Mouse (Mus musculus) ES-Bruce4 (cell line): ENCODE results near the gene Ndufa3. TPM values are rescaled to one million over a fixed set of nuclear protein-coding genes. Genes with fewer than 3 reads are reported as not detected.

ENCODE experiments used
- H3K27ac ChIP-seq: 2 replicates; pipeline ENCODE4 v1.5.1; 2012; ENCODE audit warnings: low read length, inconsistent platforms; ENCODE audit not compliant: insufficient read depth
- H3K27me3 ChIP-seq: 2 replicates; pipeline ENCODE4 v1.6.1; 2012; ENCODE audit warnings: mild to moderate bottlenecking, low read length, inconsistent platforms; ENCODE audit not compliant: control insufficient read depth, poor library complexity, insufficient read depth, severe bottlenecking
- H3K36me3 ChIP-seq: 2 replicates; pipeline ENCODE4 v1.6.1; 2012; ENCODE audit warnings: inconsistent platforms, mild to moderate bottlenecking, low read length, moderate library complexity; ENCODE audit not compliant: control insufficient read depth, poor library complexity, insufficient read depth, severe bottlenecking
- H3K4me1 ChIP-seq: one replicate; pipeline ENCODE4 v1.8.1; 2011; ENCODE audit warnings: low read length; ENCODE audit not compliant: control insufficient read depth, insufficient read depth
- H3K4me3 ChIP-seq: 2 replicates; pipeline ENCODE4 v1.5.1; 2011; ENCODE audit warnings: low read depth, mild to moderate bottlenecking, low read length
- H3K9ac ChIP-seq: 2 replicates; pipeline ENCODE4 v1.6.1; 2012; ENCODE audit warnings: low read depth, mild to moderate bottlenecking, inconsistent platforms; ENCODE audit not compliant: poor library complexity, severe bottlenecking
- H3K9me3 ChIP-seq: replicated peaks from 2 replicates; pipeline ENCODE4 v1.6.1; 2012; ENCODE audit warnings: mild to moderate bottlenecking, low read length, inconsistent platforms; ENCODE audit not compliant: control insufficient read depth, poor library complexity, insufficient read depth, severe bottlenecking
- CTCF ChIP-seq: IDR thresholded peaks from one replicate; pipeline ENCODE4 v1.8.1; 2011; ENCODE audit warnings: low read depth, low read length
- EP300 ChIP-seq: IDR thresholded peaks from 2 replicates; pipeline ENCODE4 v1.6.1; 2011; ENCODE audit warnings: low read depth, low read length; ENCODE audit not compliant: insufficient read depth
- POLR2A ChIP-seq: IDR thresholded peaks from one replicate; pipeline ENCODE4 v1.8.1; 2011; ENCODE audit warnings: low read length; ENCODE audit not compliant: insufficient read depth
- polyA plus RNA-seq: library from polyadenylated mRNA; stranded (reverse); fragments of >200 nt; gene quantifications from 2 replicates; pipeline ENCODE4 v1.2.4, GENCODE M21; 2011; ENCODE audit warnings: low read depth; ENCODE audit not compliant: missing spikeins, insufficient read depth, insufficient read length

Ndufa3 gene
- polyA plus RNA-seq, 1 experiment: 266 TPM

GRCm38 (mm10) chr7:3630478-3630815, 13.3 kb downstream of the Ndufa3 start:
- no peak for TF ChIP-seq CTCF
- TF ChIP-seq POLR2A: no peak
- peak overlapping the region; percentile 71 for H3K9ac ChIP-seq
- peak overlapping the region; percentile 95 for H3K4me3 ChIP-seq
- H3K27me3 ChIP-seq: no peaks in the 10 kb centered on the region
- no peaks in the 10 kb centered on the region for H3K9me3 ChIP-seq
- peaks cover 25% of the 10 kb centered on the region for H3K36me3 ChIP-seq
- no peaks in the 10 kb centered on the region for H3K4me1 ChIP-seq
- no peak overlapping the region for H3K27ac ChIP-seq

DNA sequence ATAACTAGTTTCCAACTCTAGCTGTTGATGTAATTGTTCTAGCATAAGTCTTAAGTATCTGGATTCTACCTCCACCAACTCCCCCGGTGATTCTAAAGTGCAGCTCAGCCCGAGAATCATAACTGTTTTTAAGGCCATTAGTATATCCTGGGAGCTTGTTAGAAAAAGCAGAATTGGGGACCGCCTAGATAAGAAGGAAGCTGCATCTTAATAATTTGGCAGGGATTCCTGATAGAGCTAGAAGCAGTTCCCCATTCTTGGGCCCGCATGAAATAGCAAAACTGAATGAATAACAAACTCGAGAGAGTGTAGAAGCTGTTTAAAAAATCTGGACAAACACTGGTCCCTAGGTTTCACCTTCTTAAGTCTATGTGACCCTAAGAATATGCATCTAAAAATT, 26.2 kb downstream of the Ndufa3 start:
- Histone ChIP-seq H3K27me3 (no peaks in the 10 kb centered on the region), H3K36me3 (peaks cover 30% of the 10 kb centered on the region), H3K9ac (no peak overlapping the region)

DNA sequence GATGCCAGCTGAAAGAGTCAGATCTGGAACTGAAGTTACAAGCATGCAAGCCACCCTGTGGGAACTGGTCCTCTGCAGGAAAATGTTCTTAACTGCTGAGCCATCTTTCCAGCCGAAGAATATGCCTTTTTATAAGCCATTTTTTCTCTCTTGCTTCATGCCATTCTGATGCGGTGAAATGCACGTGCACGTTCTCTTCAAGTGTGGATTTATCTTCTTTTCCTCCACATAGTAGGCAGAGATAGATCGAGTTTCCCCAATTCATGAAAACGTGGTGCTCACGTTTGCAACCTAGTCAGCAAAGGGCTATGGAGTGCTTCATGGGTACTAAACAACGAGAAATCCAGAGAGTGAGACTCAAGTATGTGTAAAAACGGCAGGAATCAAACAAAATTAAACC, 26.7 kb downstream of the Ndufa3 start:
- Histone ChIP-seq H3K4me1 (no peaks in the 10 kb centered on the region), H3K27ac (no peak overlapping the region), H3K27me3 (no peaks in the 10 kb centered on the region), H3K36me3 (peaks cover 28% of the 10 kb centered on the region), H3K4me3 (peak overlapping the region; percentile 61; the same call in 1 of the 2 replicates), H3K9ac (0 out of 2 replicates have a peak overlapping the region, but pooled peaks have one; percentile 5), H3K9me3 (no peaks in the 10 kb centered on the region)
- TF ChIP-seq EP300: no peak
- no peak for TF ChIP-seq CTCF

More for the DNA sequence above, 26.2 kb downstream of the Ndufa3 start:
- Histone ChIP-seq H3K4me1 (no peaks in the 10 kb centered on the region), H3K27ac (no peak overlapping the region), H3K9me3 (no peaks in the 10 kb centered on the region), H3K4me3 (no peak overlapping the region)
- TF ChIP-seq POLR2A (no peak), EP300 (no peak), CTCF (no peak)

DNA sequence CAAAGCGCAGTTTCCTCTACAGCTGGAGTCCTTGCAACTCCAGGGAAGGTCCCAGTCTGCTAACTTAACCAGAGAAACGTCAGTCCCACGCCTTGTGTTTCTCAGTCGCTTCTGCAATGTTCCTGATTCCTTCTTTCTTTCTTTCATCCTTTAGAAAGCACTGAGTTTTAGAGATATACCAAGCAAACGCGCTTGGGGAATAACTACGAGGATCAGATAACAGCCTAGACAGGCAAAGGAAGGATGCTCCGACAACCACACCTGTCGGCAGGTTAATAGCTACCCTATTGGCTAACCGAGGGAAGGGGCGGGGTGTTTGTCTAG, 27.1 kb downstream of the Ndufa3 start:
- peak overlapping the region; percentile 61 for H3K4me3 ChIP-seq
- H3K36me3 ChIP-seq: peaks cover 26% of the 10 kb centered on the region
- no peaks in the 10 kb centered on the region for H3K9me3 ChIP-seq
- H3K27ac ChIP-seq: no peak overlapping the region
- TF ChIP-seq CTCF (no peak), POLR2A (no peak), EP300 (no peak)
- 0 out of 2 replicates have a peak overlapping the region, but pooled peaks have one; percentile 5 for H3K9ac ChIP-seq
- no peaks in the 10 kb centered on the region for H3K27me3 ChIP-seq
- no peaks in the 10 kb centered on the region for H3K4me1 ChIP-seq

DNA sequence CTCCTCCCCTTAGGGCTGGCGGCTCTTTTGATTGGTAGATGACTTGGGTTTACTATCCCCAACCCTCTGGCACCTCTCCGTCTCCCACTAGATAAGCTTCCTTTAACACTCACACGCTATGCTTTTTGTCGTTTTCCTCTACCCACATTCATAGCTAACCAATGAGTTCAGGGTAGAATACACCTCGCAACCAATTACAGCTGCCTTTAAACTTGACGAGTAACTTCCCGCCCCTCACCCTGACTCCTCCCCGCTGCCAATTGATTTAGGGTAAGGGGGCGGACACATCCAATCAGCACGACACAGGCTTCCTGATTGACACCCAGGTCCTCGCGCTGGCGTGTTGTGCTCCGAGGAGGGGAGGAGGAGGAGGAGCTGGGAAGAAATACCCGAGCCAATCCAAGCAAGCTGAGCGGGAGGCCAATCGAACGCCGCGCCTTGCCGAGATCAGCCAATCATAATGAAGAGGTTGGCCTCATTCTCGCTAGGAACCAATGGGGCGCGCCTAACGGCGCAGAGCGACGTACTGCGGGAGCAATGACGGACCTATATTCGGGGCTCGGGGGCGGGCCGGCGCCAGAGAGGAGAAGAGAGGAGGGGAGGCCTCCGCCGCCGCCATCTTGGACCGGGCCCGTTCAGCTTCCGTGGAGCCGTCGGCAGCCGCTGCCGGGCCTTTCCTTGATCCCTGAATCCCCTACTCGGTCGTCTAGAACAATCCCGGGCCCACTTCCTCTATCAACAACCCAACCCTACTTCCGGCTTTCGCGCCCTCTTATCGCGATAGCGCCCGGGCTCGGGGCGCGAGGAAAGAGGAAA, 27.7 kb downstream of the Ndufa3 start, which contains the start of gene Cnot3:
TSS of gene Cnot3 (plus strand) at position 597 of the 816 bp plus-strand sequence.
- H3K4me3 ChIP-seq: peak within 1 kb of the TSS; percentile 90
- H3K4me1 ChIP-seq: no peaks in the 10 kb centered on the region
- peaks cover 28% of the 10 kb centered on the region for H3K36me3 ChIP-seq
- no peaks in the 10 kb centered on the region for H3K9me3 ChIP-seq
- TF ChIP-seq EP300: no peak
- TF ChIP-seq POLR2A: no peak
- TF ChIP-seq CTCF: no peak
- no peaks in the 10 kb centered on the region for H3K27me3 ChIP-seq
- peak within 1 kb of the TSS; percentile 48 for H3K27ac ChIP-seq
- H3K9ac ChIP-seq: peak within 1 kb of the TSS; percentile 99

DNA sequence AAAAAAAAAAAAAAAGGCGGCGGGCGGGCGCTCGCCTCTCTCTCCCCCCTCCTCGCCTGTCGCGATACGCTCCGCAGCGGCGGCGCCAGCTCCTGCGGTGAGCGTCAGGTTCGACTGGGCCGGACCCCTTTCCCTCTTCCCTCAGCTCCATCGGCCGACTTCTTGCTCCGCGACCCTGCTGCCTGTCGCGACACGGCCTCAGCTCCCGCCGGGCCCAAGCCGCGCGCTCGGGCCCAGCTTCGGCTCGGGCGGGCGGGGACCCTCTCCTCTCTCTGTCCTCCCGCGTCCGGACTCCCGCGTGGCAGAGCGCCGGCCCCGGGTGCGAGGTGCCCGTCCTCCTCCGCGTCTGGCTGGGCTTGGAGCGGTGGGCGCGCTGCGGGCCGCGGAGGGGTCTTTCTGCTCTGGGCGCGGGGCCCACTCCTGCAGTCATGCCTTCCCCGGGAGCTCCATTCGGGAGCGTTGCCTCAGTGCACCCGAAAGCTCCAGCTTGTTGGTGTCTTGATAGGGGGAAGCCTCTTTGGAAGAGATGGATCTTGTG, 28.4 kb downstream of the Ndufa3 start:
- TF ChIP-seq POLR2A (no peak), CTCF (no peak), EP300 (no peak)
- Histone ChIP-seq H3K9me3 (no peaks in the 10 kb centered on the region), H3K4me1 (no peaks in the 10 kb centered on the region), H3K9ac (peak overlapping the region; percentile 99), H3K27ac (peak overlapping the region; percentile 48), H3K4me3 (peak overlapping the region; percentile 90), H3K27me3 (no peaks in the 10 kb centered on the region), H3K36me3 (peaks cover 28% of the 10 kb centered on the region)
